Mouse (Mus musculus) gonadal fat pad, adult 2 months (tissue): Measurements from ENCODE around the gene Stx7. TPM values are rescaled to one million over a fixed set of nuclear protein-coding genes. Genes with fewer than 3 reads are reported as not detected.

Source experiments
- polyA plus RNA-seq: library from polyadenylated mRNA; depleted of rRNA; stranded (reverse); fragments of >200 nt; gene quantifications from 2 replicates; pipeline ENCODE4 v1.2.3, GENCODE M21; 2012; rRNA removed

The Stx7 gene
- polyA plus RNA-seq, 1 experiment, result 109 TPM

Other genes with a start within 250 kb of the Stx7 start
- gene Taar1, start 228.9 kb upstream of the Stx7 start, polyA plus RNA-seq, result not detected in 2 replicates
- not detected in 2 replicates for gene Taar2, start 210.7 kb upstream of the Stx7 start, polyA plus RNA-seq
- gene Taar3, start 199.7 kb upstream of the Stx7 start, polyA plus RNA-seq, result not detected in 2 replicates
- 0.14 TPM in 1 of 2 replicates, not detected in the other for gene Taar4, start 188.8 kb upstream of the Stx7 start, polyA plus RNA-seq
- gene Taar5, start 178.6 kb upstream of the Stx7 start, polyA plus RNA-seq, result not detected in 2 replicates
- not detected in 2 replicates for gene Taar6, start 163.7 kb upstream of the Stx7 start, polyA plus RNA-seq
- not detected in 2 replicates for gene Taar7a, start 155.8 kb upstream of the Stx7 start, polyA plus RNA-seq
- gene Taar7b, start 149.4 kb upstream of the Stx7 start, polyA plus RNA-seq, result not detected in 2 replicates
- 0.11 TPM in 1 of 2 replicates, not detected in the other for gene Taar7d, start 122.1 kb upstream of the Stx7 start, polyA plus RNA-seq
- not detected in 2 replicates for gene Taar7e, start 111.7 kb upstream of the Stx7 start, polyA plus RNA-seq
- gene Taar7f, start 99.8 kb upstream of the Stx7 start, polyA plus RNA-seq, result not detected in 2 replicates
- not detected in 2 replicates for gene Taar8a, start 72.8 kb upstream of the Stx7 start, polyA plus RNA-seq
- not detected in 2 replicates for gene Taar8b, start 57.0 kb upstream of the Stx7 start, polyA plus RNA-seq
- not detected in 2 replicates for gene Taar8c, start 47.4 kb upstream of the Stx7 start, polyA plus RNA-seq
- gene Taar9, start 39.8 kb upstream of the Stx7 start, polyA plus RNA-seq, result not detected in 2 replicates
- 3.9 and 4.3 TPM in 2 replicates for gene Moxd1, start 74.2 kb downstream of the Stx7 start, polyA plus RNA-seq